Mouse (Mus musculus) lung, postnatal 0 days (tissue): Measurements from ENCODE around the gene Hoxc5.

Source experiments
- CTCF ChIP-seq: IDR thresholded peaks from 2 replicates; pipeline ENCODE4 v1.5.1; 2016; ENCODE audit warnings: antibody characterized with exemption, mild to moderate bottlenecking
- EP300 ChIP-seq: IDR thresholded peaks from 2 replicates; pipeline ENCODE4 v1.6.1; 2016; ENCODE audit warnings: antibody characterized with exemption, mild to moderate bottlenecking, control low read depth

GRCm38 (mm10) chr15:102961728-102962127 lies 5.5 kb upstream of the Hoxc5 start:
- TF ChIP-seq EP300 (no peak), CTCF (no peak)
